Mouse (Mus musculus) urinary bladder, adult 18-20 months (tissue): ENCODE data around the gene Crct1.
A peak's percentile ranks its signal among the peaks of the same experiment; 100 is the strongest.

Source experiments
- DNase-seq, 2 experiments: peaks; one replicate each; pipeline ENCODE4 v3.0.0; 2022; ENCODE audit warnings: low spot score in 2 of 2, mixed read lengths in 2 of 2

Crct1 gene

GRCm38 (mm10) chr3:93015460-93016104 is at the start of gene Crct1:
Gene Crct1 (minus strand): TSS chr3:93015687.
- DNase-seq = no peak

GRCm38 (mm10) chr3:93052826-93053474 is 37.5 kb upstream of the Crct1 start:
- DNase-seq = no peak

GRCm38 (mm10) chr3:93050182-93050581 is 34.7 kb upstream of the Crct1 start:
- no peak for DNase-seq

GRCm38 (mm10) chr3:93031450-93031849 is 16.0 kb upstream of the Crct1 start:
- no peak for DNase-seq

- DNase-seq = no peak
Observed at GRCm38 (mm10) chr3:93025486-93025885, 10.0 kb upstream of the Crct1 start.

GRCm38 (mm10) chr3:93023411-93024184 is 8.1 kb upstream of the Crct1 start:
- DNase-seq = no peak

GRCm38 (mm10) chr3:93021171-93021570 is 5.7 kb upstream of the Crct1 start:
- DNase-seq = no peak

- DNase-seq = no peak
Observed at GRCm38 (mm10) chr3:93018960-93019359, 3.5 kb upstream of the Crct1 start, which contains the start of gene Lce1m. Gene Lce1m (minus strand): TSS chr3:93019060.

GRCm38 (mm10) chr3:93014871-93015270 is 616 bp downstream of the Crct1 start:
- DNase-seq = no peak

- peak; percentile 1 to 20 for DNase-seq
Observed at GRCm38 (mm10) chr3:93014378-93014801, 1.1 kb downstream of the Crct1 start.

GRCm38 (mm10) chr3:93002843-93003242 is 12.6 kb downstream of the Crct1 start:
- no peak for DNase-seq

GRCm38 (mm10) chr3:93000621-93001020 is 14.9 kb downstream of the Crct1 start:
- DNase-seq = no peak

GRCm38 (mm10) chr3:92998691-92999090 is 16.8 kb downstream of the Crct1 start:
- DNase-seq = peak; percentile 41 to 49

GRCm38 (mm10) chr3:92991926-92992325 is 23.6 kb downstream of the Crct1 start, which contains the start of gene Lce3f:
Gene Lce3f (plus strand): TSS chr3:92992226.
- no peak for DNase-seq

- no peak for DNase-seq
Observed at GRCm38 (mm10) chr3:92978484-92978883, 37.0 kb downstream of the Crct1 start.

GRCm38 (mm10) chr3:92966761-92967160 is 48.7 kb downstream of the Crct1 start, which contains the start of gene Lce3e:
Gene Lce3e (plus strand): TSS chr3:92967061.
- no peak for DNase-seq
